Mouse (Mus musculus): Measurements from ENCODE around the gene Sorcs3.

DNA sequence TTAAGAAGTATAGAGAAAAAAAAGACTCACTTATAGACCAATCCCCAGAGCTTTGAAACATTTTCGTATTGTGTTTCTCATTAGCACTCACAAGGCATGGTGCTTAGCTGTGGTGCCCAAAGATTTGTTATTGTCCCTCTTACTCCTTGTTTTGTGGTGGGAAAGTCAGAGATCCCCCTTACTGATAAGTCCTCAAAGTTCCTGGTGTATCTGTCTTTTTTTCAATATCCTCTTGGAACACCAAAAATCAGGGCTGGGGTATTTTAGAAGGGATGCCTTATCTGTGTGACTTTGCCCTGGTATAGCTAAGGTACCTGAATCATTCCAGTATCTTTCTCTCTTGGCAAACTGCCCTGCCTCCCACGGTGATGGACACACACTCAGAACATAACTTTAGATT is 92.6 kb downstream of the Sorcs3 start:
- TF ChIP-seq CTCF (IDR thresholded peaks at IDR 0.05; ENCODE audit: control insufficient read depth, insufficient read depth, low read length) (no peak), POLR2A (IDR thresholded peaks at IDR 0.05; ENCODE audit: borderline replicate concordance, control insufficient read depth, low read depth, low read length) (no peak)
